Mouse (Mus musculus): Measurements from ENCODE around the gene Fbln1.

Gene Fbln1

GRCm38 (mm10) chr15:85294632-85295031 lies 88.9 kb downstream of the Fbln1 start:
- DNase-seq (ENCODE audit: low read depth, low spot score), result peak; percentile 73

- no peak for DNase-seq (ENCODE audit: low read depth, low spot score)
Observed at GRCm38 (mm10) chr15:85295544-85295943, 89.8 kb downstream of the Fbln1 start.

GRCm38 (mm10) chr15:85295977-85296376 lies 90.2 kb downstream of the Fbln1 start:
- DNase-seq (ENCODE audit: low read depth, low spot score), result no peak

GRCm38 (mm10) chr15:85296538-85296937 lies 90.8 kb downstream of the Fbln1 start:
- DNase-seq (ENCODE audit: low read depth, low spot score), result no peak

GRCm38 (mm10) chr15:85298167-85298781 lies 92.5 kb downstream of the Fbln1 start:
- DNase-seq (ENCODE audit: low read depth, low spot score), result peak; percentile 48

GRCm38 (mm10) chr15:85298946-85299345 lies 93.2 kb downstream of the Fbln1 start:
- no peak for DNase-seq (ENCODE audit: low read depth, low spot score)

- peak; percentile 92 for DNase-seq (ENCODE audit: low read depth, low spot score)
Observed at GRCm38 (mm10) chr15:85303241-85303640, 97.5 kb downstream of the Fbln1 start.

- DNase-seq (ENCODE audit: low read depth, low spot score), result peak; percentile 87
Observed at GRCm38 (mm10) chr15:85303976-85304375, 98.2 kb downstream of the Fbln1 start.

GRCm38 (mm10) chr15:85307061-85307660 lies 101.4 kb downstream of the Fbln1 start:
- peak; percentile 64 for DNase-seq (ENCODE audit: low read depth, low spot score)

GRCm38 (mm10) chr15:85311058-85311657 lies 105.4 kb downstream of the Fbln1 start:
- DNase-seq (ENCODE audit: low read depth, low spot score), result no peak

GRCm38 (mm10) chr15:85315378-85316025 lies 109.8 kb downstream of the Fbln1 start:
- peak; percentile 84 for DNase-seq (ENCODE audit: low read depth, low spot score)

- no peak for DNase-seq (ENCODE audit: low read depth, low spot score)
Observed at GRCm38 (mm10) chr15:85316342-85317140, 110.8 kb downstream of the Fbln1 start.

- DNase-seq (ENCODE audit: low read depth, low spot score), result no peak
Observed at GRCm38 (mm10) chr15:85319924-85320668, 114.3 kb downstream of the Fbln1 start.

GRCm38 (mm10) chr15:85323214-85323613 lies 117.5 kb downstream of the Fbln1 start:
- no peak for DNase-seq (ENCODE audit: low read depth, low spot score)

GRCm38 (mm10) chr15:85324426-85324825 lies 118.7 kb downstream of the Fbln1 start:
- peak; percentile 32 for DNase-seq (ENCODE audit: low read depth, low spot score)

- no peak for DNase-seq (ENCODE audit: low read depth, low spot score)
Observed at GRCm38 (mm10) chr15:85327808-85328207, 122.1 kb downstream of the Fbln1 start.

GRCm38 (mm10) chr15:85328455-85328854 lies 122.7 kb downstream of the Fbln1 start:
- DNase-seq (ENCODE audit: low read depth, low spot score), result peak; percentile 79

GRCm38 (mm10) chr15:85329096-85329495 lies 123.3 kb downstream of the Fbln1 start:
- no peak for DNase-seq (ENCODE audit: low read depth, low spot score)

- DNase-seq (ENCODE audit: low read depth, low spot score), result no peak
Observed at GRCm38 (mm10) chr15:85330024-85330423, 124.3 kb downstream of the Fbln1 start.

- DNase-seq (ENCODE audit: low read depth, low spot score), result peak; percentile 90
Observed at GRCm38 (mm10) chr15:85333511-85333910, 127.8 kb downstream of the Fbln1 start.

GRCm38 (mm10) chr15:85334234-85334633 lies 128.5 kb downstream of the Fbln1 start:
- peak; percentile 53 for DNase-seq (ENCODE audit: low read depth, low spot score)

Measured in R1 (cell line).